8 mouse cellular contexts compared by ENCODE assay signal in genomic region chr7:133919918-133920317, GRCm38 (mm10).
DNase-seq lines count a peak whose midpoint lies in the region; ATAC-seq lines count a peak whose summit lies in the region.
"Had no signal": no experiment of that assay in that cellular context is flagged by ENCODE, and none has a peak within 500 bp of the region (broad histone marks: within the 10 kb centered on the region; RNA-seq: fewer than 3 reads in every experiment).

No protein-coding gene starts in this region.

- H3K4me2 ChIP-seq in kidney, embryonic 16.5 days (replicated peaks; ENCODE audit: low read depth, low read length), result no peak overlapping the region
- no peak overlapping the region for H3K4me2 ChIP-seq in midbrain, embryonic 15.5 days
- H3K4me2 ChIP-seq: liver, embryonic 12.5 days had no signal

- no peak overlapping the region for H3K9ac ChIP-seq in kidney, embryonic 16.5 days (replicated peaks; ENCODE audit: low read length)
- H3K9ac ChIP-seq in midbrain, embryonic 15.5 days, result no peak overlapping the region
- H3K9ac ChIP-seq: liver, embryonic 12.5 days had no signal

- no peak overlapping the region for H3K27ac ChIP-seq in kidney, embryonic 16.5 days (ENCODE audit: low read length)
- H3K27ac ChIP-seq in midbrain, embryonic 15.5 days, result no peak overlapping the region
- H3K27ac ChIP-seq: liver, embryonic 12.5 days had no signal

- 76% methylated on average over 5 of the region's 5 CpGs for WGBS in kidney, embryonic 16.5 days
- 78% methylated on average over 5 of the region's 5 CpGs for WGBS in midbrain, embryonic 15.5 days

- DNase-seq in kidney, postnatal 25 days, result peak; percentile 25 to 57
- DNase-seq in heart, adult 9 months (ENCODE audit: low spot score in 2 of 2), result peak; percentile 12 to 44
- peak; percentile 37 to 80 for DNase-seq in left cerebral cortex, adult 9 months (ENCODE audit: low spot score in 2 of 2)
- peak; percentile 43 to 45 for DNase-seq in right cerebral cortex, postnatal 10 days (ENCODE audit: low spot score in 2 of 2)
- DNase-seq in yolk sac, embryonic 10.5 days (ENCODE audit: low spot score), result no peak

- H3K9me3 ChIP-seq in kidney, embryonic 16.5 days (ENCODE audit: low read length), result no peaks in the 10 kb centered on the region
- H3K9me3 ChIP-seq in midbrain, embryonic 15.5 days, result no peaks in the 10 kb centered on the region
- H3K9me3 ChIP-seq: liver, embryonic 12.5 days had no signal

- H3K27me3 ChIP-seq in kidney, embryonic 16.5 days (ENCODE audit: insufficient read depth, low read length), result no peaks in the 10 kb centered on the region
- H3K27me3 ChIP-seq in midbrain, embryonic 15.5 days (replicated peaks), result no peaks in the 10 kb centered on the region
- H3K27me3 ChIP-seq: liver, embryonic 12.5 days had no signal

- no peaks in the 10 kb centered on the region for H3K4me1 ChIP-seq in kidney, embryonic 16.5 days (ENCODE audit: insufficient read depth, low read length)
- H3K4me1 ChIP-seq in midbrain, embryonic 15.5 days, result peaks cover 8% of the 10 kb centered on the region

- H3K4me3 ChIP-seq in kidney, embryonic 16.5 days (ENCODE audit: low read length), result no peak overlapping the region
- H3K4me3 ChIP-seq in midbrain, embryonic 15.5 days, result no peak overlapping the region
- H3K4me3 ChIP-seq: liver, embryonic 12.5 days had no signal

- ATAC-seq in kidney, embryonic 16.5 days (ENCODE audit: low FRiP score, low TSS enrichment), result no peak
- no peak for ATAC-seq in midbrain, embryonic 15.5 days (replicated peaks)
- ATAC-seq: liver, embryonic 12.5 days had no signal

- H3K36me3 ChIP-seq in kidney, embryonic 16.5 days (ENCODE audit: insufficient read depth, low read length), result no peaks in the 10 kb centered on the region
- H3K36me3 ChIP-seq in midbrain, embryonic 15.5 days (replicated peaks), result no peaks in the 10 kb centered on the region
- H3K36me3 ChIP-seq: liver, embryonic 12.5 days had no signal
